Mouse (Mus musculus) Muller cell, postnatal 12 days (primary cell): ENCODE measurements around the gene Slc4a2.
A peak's percentile ranks its signal among the peaks of the same experiment; 100 is the strongest.

Source experiments
- DNase-seq: peaks from one replicate; pipeline ENCODE4 v3.0.0-alpha.2; 2015; ENCODE audit errors: inconsistent ontology term

Gene Slc4a2

GRCm38 (mm10) chr5:24466762-24467161 lies 43.1 kb downstream of the Slc4a2 start:
- DNase-seq, result no peak

- DNase-seq, result no peak
Measured at GRCm38 (mm10) chr5:24470600-24470999, 47.0 kb downstream of the Slc4a2 start.

DNA sequence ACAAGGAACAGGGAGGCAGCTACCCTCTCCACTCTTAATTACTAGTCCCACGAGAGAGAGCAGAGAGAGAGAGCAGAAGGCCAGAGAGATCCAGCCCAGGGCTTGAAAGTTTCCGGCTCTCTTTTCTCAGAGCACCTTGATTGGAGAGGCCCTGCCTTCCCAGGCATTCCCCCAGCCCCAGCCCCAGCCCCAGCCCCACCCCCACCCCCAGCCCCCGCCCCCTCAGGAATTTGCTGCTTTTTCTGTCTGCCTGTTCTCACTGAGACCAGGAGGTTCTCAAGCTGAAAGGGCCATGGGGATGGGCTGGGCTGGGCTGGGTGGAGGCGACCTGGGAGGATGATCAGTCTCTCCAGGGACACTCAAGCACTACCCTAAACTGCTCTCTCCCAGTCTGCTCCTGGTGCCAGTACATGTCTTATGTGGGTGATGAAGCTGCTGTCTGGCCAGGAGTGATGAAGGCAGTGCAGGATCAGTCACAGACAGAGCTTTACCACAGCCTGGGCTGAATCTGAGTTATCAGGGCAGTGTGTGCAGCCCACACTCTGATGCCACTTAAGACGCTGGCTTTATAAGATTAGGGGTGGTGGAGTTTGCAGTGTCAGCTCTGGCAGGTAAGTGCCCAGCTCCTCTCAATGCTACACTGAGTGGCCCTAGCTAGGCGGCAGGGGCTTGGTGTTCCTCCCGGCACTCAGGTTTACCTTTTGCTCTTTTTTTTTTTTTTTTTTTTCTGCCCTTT lies 49.4 kb downstream of the Slc4a2 start:
- DNase-seq, result no peak

DNA sequence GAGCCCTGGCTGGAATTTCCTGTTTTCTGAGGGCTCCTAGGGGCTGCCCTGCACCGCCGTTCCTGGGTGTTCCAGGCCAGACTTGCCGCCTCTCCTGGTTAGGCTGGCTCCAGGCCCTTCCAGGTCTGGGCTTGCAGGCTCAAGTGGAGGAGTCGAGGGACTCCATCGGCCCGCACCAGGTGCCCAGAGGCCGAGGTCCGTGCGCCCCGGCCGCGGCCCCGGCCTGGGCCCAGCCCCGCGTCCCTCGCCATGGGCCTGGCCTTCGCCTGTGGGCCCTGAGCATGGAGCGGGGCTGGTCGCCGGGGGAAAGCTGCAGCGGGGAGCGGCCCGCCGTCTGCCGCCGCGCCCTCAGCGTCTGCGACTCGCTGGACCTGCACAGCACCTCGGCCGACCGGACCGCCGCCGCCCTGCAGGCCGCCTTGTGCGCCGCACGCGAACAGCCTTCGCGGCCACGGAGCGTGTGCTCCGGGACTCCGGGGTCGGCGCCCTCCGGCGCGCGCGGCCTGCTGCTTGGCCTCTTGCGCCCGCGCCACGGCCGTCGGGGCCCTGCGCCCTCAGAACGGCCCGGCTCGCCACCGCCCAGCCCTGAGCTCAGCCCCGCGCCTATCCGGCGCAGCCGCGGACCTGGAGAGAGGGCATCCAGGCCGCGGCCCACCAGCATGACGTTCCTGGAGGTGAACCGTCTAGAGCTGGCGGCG lies 50.5 kb downstream of the Slc4a2 start:
- DNase-seq, result no peak

GRCm38 (mm10) chr5:24474723-24475261 lies 51.2 kb downstream of the Slc4a2 start:
- DNase-seq, result peak; percentile 74

DNA sequence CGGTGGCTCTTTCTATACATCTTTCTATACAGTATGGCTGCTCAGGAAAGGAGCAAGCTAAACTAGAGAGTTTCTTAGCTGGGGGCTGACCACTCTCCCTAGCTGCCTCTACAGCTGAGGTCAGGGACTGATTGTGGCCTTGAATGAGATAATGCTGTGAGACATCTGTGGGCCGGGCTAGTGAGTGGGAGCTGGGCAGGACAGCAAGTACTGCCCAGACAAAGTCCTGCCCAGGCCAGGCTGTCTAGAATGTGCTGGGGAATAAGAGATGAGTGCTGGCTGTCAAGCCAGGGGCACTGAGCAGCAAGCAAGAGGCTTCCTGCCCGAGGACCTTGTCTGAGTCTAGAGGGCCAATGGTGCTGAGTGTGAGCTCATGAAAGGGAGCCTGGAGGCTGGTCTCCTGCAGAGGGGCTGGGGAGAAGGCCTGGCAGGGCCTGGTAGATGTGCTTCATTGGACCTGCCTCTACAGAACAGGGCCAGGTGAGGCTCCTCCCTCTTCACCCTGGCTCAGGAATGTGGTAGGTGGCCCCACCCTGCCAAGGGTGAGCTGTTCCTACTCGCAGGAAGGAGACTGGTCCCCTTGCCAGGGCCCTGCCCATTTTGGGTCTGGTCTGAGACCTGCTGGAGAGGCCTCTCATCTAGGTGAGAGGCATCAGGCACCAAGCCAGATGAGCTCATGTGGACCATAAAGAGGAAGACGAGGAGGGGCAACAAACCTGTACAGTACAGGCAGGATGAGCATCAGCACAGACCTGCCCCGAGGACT lies 52.0 kb downstream of the Slc4a2 start:
- DNase-seq, result no peak

DNA sequence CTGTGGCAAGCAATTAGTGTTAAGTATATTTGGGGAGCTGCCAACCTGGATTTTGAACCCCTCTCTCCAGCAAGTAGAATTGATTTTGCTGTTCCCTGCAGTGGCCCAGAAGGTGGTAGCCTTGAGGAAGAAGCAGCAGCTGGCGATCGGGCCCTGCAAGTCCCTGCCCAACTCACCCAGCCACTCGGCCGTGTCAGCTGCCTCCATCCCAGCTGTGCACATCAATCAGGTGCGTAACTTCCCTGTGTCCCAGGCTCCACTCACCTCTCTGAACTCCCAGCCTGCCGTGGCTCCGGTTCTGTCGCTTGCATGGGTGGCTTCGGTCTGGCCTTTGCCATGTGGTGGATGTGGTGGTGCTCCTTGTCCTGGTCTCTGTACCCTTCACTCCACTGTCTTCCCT lies 54.3 kb downstream of the Slc4a2 start:
- DNase-seq, result no peak

DNA sequence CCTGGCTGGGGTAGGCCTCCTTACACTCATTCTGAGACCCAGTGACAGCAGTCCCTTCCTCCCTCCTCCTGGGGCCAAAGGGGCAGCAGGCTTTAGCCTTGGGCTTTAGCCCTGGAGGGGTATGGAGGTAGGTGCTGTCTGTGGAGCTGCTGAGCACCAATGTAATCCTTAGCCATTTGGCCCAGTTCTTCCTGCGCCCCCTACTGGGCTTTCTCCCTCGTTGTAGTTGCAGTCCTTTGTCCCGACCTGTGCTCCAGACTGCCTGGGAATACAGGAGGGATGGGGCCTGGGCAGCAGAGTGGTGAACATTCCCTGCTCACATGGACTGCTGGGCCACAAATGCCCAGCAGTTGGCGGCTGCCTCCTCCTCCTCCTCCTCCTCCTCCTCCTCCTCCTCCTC lies 58.0 kb downstream of the Slc4a2 start:
- no peak for DNase-seq

DNA sequence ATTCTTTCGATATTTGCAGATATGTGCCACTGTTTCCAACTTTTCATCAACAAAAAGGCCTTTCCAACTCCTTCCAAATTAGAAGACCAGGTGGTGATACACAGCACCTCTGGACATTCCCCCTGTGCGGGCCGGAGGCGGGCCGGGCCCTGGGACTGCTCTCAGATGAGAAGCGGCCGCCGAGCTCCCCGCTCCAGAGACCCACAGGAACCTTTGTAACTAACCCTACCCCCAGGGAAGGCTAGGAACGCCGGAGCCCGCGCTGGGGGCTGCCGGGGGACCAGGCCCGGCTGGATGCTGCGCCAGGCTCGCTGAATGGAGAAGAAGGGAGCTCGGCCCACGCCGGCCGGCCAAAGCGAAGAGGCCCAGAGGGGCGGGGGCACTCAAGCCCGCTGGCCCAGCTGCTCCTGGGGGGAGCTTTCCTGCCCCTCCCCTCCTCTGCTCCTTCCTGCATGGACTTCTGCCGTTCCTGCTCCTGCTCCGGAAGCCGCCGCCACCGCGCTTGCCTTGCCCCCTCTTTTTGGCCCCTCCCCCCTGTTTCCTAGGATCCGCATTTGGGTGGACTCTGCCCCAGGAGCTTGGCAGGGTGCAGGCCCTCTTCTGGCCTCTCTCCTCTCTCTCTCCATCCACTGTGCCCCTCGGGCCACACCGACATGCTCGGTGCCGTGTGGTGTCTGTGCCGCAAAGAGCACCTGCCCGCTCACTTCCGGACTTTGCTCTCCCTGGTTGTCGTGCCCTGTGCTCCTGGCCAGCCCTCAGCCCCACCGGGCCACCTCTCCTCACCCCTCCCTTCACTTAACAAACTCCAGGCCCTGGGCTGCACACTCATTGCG lies 58.8 kb downstream of the Slc4a2 start:
- no peak for DNase-seq

DNA sequence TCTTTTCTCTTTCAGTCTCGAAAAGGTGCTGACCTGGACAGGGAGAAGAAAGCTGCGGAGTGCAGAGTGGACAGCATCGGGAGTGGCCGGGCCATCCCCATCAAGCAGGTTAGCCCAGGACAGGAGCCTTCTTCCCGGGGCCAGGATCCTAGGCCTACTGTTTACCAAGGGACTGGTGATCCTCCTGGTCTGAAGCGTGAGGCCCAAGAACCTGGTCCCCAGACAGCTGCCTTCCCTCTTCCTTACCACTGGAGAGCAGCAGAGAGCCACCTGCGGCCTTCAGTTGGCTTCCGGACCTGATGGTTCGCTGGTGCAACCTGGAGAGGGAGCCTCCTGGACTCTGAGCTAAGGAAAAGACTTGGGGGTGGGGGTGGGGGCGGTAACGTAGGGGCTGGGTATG lies 59.7 kb downstream of the Slc4a2 start:
- peak; percentile 54 for DNase-seq

- no peak for DNase-seq
Measured at GRCm38 (mm10) chr5:24484963-24485362, 61.3 kb downstream of the Slc4a2 start.

- DNase-seq, result peak; percentile 89
Measured at GRCm38 (mm10) chr5:24486097-24486496, 62.5 kb downstream of the Slc4a2 start.

- no peak for DNase-seq
Measured at GRCm38 (mm10) chr5:24486738-24487137, 63.1 kb downstream of the Slc4a2 start.

GRCm38 (mm10) chr5:24490413-24490920 lies 66.8 kb downstream of the Slc4a2 start:
- DNase-seq, result no peak
